Mouse (Mus musculus) erythroblast, embryonic 14.5 days (primary cell): ENCODE results near the gene Man2c1.

ENCODE experiments used
- GATA1 ChIP-seq: IDR thresholded peaks from 2 replicates; pipeline ENCODE4 v1.6.1; 2012; ENCODE audit warnings: low read length, inconsistent platforms, mixed read lengths
- TAL1 ChIP-seq: IDR thresholded peaks from 3 replicates; pipeline ENCODE4 v1.6.1; 2012; ENCODE audit warnings: low read length, inconsistent platforms, mixed read lengths

DNA sequence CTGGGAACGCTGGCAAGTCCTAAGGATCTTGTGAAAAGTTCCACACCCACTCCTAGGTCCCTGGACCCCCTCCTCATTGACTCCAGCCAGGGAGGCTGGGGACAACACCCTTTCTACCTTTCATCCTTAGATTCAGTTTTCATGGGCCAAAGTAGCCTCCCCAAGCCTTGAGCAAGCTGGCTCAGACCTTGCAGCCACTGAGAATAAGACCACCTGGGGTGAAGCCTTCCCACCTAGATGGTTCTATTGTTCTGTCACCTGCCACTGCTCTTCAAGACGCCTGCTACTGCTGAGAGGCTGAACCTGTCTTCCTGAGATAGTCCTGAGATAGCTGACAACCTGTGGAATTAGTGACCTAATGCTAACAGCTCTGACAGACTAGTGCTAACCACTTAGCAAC is 32.6 kb downstream of the Man2c1 start:
- no peak for TF ChIP-seq GATA1
- TF ChIP-seq TAL1, result no peak
